Mouse (Mus musculus) adipocyte (in vitro differentiated cells): ENCODE results near the gene Bnc2.

Source experiments
- DNase-seq: peaks from one replicate; pipeline ENCODE4 v3.0.0-alpha.2; 2016; ENCODE audit warnings: low spot score

Gene Bnc2

DNA sequence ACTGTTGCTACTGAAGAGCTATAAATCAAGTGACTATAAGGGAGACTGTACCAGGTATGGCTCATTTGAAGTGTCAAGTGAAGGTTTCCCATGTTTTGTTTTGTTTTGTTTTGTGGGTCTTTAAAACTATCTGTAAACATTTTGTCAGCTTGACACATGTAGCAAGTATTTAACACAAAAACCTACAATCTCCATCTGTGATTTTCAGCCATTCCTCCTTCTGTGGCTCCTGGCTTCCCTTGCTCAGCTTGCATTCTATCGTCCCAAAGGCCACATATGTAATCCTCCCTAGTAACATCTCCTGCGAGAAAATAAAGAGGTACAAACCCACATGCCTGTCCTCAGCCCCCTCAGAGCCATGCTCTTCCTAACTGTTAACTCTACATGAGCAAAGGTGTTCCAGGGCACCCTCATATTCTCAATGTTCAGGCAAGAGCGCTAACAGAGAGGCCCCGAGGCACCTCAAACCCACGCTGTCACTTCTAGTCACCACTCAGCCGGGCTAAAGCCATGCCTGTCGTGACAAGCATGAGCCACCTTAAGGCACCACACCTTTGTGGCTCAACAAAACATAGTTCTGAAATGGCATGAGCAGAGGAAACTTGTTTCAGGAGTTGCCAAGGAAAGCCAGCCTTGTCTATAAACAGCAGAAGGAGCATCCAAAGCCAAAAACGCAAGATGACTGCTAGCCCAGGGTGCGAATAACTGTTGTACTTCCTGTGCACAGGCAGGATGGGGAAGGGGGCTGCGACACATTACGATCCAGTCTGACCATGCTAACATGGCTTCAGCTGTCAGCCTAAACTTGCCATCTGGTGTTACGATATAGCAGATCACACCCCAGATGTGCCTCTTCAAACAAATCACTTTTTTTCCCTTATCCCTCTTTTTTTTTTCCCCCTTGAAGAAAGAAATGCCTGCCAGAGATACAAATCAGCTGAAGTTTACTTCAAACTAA lies 42.0 kb downstream of the Bnc2 start:
- DNase-seq = no peak

DNA sequence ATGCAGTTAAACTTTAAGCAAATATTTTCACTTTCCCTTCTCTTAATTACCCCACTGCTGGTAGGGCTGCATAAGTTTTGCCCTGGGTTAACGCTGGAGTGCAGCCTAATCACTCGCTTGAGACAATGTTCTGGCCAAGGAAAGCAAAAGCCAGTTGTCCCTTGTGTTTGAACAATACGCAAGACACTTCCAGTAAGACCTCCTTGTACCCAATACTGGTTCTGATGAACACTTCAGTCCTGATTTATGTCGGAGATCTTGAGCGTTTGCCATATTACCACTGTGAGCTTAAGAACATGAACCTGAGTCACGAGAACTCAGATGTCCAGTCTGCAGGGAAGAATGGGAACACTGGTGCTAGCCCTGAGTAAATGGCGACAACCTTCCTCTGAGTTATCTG lies 47.5 kb downstream of the Bnc2 start:
- DNase-seq = peak; percentile 73

DNA sequence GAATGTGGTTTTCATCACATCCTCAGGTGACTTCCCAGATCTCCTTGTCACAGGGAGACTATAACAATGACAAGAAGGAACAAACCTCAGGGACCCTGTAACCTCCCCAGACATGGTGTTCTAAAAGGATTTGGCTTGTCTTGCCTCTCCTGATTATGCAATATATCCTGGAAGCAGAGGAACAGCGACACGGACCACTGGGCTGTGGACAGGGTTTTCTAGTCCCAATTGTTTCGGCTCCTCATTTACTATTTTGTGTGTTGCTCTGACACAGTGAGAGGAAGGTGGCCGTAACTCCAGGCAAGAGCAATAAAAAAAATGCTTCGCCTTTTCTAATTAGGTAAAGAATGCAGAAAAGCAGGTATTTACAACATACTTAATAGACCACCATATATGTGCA lies 51.8 kb downstream of the Bnc2 start:
- no peak for DNase-seq

DNA sequence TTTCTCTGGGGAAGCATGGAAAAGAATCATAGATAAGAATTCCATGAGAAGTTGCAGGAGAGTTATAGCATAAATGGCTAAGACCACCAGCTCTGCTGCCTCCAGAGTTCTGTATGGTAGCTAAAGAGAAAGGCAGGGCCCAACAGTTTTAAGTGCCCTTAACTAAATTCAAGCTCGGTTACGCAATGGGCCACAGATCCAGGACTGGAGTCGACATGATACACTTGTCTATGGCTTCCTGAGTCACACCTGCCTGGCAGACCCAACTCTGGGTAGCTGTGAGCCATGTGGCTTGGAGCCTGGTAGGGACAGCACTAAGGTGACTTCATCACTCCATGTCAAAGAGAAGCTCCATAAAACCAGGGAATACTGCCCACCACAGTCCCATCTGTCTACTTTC lies 53.3 kb downstream of the Bnc2 start:
- no peak for DNase-seq

DNA sequence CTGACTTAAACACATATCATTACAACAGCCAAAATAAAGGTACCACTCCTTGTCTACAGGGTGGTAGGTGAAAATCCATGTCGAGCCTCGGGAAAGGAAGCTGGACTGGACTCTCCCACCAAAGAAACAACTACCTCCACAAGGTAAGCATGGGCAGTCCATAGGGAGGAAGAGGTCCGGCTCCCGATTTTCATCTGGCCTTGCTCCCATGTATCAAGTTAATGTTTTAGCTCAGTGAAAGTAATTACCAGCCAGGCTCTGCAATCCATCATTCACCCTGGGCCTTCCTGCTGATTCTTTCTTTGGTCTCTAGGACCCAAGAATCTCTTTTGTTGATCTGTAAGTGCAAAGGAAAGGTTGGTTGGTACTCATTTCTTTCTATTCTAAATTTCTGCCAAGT lies 65.2 kb downstream of the Bnc2 start:
- DNase-seq = no peak

DNA sequence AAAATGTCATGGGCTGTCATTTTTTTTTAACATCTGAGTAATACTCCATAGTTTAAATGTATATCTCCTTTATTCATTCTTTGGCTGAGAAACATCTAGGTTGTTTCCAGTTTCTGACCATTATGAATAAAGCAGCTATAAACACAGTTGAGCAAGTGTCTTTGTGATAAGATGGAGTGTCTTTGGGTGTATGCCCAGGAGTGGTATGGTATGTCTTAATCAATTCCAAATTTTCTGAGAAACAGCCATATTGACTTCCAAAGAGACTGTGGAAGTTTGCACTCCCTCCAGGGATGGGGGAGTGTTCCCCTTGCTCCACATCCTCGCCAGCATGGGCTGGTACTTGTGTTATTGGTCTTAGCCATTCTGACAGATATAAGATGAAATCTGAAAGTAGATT lies 70.6 kb downstream of the Bnc2 start:
- peak; percentile 39 for DNase-seq

DNA sequence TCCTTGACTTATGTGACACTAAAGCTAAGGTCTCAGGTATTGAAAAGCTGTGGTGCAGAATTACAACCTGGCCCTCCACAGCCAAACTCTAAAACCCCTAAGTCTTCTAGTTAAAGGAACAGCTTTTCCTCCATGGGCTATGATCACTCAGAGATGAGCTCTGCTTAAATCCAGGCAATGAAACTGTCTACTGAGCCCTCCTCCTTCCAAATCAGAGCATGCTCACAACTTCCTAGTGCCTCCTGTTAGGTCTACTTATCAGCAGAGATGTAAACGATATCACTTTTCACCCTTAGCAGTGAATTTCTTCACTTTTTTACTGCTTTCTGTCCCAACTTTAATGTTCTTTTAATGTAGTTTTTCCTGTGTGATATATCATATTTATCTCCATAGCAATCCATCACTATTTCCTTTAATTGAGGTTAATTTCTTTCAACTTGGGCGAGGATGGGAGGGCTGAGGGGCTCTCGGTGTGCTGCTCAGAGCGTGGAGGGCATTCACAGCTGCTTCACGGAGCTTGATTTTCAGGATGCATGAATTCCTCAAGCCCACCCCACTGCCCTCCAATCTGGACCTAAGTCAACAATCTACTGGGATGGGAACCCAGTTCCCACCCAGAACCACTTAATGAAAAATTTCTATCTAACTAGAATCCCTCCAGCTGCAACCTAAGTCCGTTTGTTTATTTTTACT lies 94.7 kb downstream of the Bnc2 start:
- DNase-seq = no peak

DNA sequence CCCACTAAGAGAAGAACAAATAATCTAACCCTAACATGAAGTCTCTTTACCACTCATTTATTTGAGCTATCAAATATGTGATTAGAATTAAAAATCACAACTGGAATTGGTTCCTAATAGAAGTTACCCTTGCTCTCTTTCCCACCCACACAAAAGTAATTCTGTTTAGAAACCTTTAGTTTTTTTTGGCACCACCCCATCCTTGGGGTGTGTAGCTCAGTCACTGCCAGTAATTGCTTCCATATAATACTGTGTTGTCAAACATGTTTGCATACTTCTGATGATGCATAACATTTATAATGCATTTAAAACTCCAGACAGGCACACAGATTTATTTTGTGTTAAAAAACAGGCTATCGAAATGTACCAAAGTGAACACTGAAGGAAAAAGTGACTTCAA lies 96.8 kb downstream of the Bnc2 start:
- DNase-seq = peak; percentile 43

DNA sequence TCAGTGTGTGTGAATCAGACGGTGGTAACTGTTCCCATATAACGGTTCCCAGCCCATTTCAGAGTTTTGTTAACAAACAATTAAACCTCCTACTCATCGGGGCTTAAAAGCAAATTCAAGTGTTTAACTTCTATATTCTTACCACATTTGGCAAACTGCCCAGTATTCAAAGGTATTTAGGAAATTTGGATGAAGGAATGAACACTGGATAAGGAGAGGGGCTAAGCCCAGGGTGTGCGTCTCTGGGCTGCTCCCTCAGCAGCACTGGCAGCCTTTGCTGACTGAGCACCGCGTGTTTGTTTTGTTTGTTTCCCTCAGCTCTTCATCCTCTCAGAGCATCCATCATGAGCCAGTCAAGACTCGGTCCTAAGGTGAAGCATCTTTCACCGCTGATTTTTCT lies 109.0 kb downstream of the Bnc2 start:
- no peak for DNase-seq

DNA sequence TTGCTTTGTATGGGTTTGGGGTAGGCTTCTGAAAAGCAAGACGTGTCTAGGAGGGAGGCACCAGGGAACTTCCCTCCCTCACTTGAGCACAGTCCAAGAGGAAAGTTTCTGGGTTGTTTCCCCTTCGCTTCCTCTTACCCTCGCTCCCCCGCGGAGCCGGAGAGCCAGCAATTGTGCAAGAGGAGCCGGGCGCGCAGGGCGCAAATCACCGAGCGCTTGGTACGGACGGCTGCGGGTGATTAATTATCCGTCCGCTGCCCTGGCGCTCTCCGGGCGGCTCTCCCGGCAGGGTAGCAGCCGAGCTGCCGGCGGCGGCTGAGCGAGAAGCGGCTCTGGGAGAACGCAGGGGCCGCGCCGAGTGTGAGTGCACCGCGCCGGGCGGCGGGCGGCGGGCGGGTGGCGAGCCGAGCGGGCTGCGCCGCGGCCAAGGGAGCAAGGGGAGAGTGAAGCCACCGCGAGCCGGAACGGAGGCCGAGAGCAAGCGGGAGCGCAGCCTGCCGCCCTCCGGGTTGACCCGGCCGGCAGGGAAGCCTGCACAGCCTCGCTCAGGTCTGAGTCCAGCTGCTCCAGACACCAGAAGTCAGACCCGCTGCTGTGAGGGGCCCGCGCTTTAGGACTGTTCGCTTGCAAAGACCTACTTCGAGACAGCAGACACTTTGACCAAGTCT lies 129.7 kb downstream of the Bnc2 start:
- DNase-seq = peak; percentile 82

DNA sequence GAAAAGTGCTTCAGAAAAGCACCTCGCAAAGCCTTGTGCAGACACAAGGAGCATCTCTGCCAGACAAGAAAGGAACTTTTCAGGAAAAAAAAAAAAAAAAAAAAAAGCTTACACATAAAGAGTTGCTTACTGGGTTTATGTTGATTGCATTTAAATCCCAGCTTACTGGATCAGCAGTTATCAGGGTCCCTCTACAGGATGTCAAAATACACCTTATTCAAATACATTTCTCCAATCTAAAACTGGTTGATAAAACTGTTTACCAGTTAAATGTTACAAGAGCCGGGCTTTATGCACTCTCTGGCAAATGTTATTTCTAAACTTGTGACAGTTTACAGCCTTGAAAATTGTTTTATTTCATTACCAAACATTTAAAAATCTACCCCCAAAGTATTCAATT lies 130.4 kb downstream of the Bnc2 start:
- no peak for DNase-seq

DNA sequence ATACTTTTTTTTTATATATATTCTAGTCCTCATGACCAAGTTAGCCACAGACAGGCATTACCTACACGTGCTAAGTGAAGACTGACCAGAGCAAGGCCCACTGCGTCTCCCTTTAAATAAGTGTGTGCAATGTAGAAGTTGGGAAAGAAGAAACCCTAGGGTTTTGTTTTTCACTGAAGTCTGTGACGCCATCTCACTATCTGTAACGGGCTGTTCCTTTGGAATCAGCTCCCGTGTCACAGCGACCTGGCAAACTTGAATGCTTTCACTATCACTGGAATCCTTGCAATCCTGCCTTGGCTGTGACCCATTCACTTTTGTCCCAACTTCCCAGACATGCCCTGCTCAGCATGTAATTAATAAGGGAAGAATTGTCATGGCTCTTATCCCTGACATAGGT lies 134.5 kb downstream of the Bnc2 start:
- DNase-seq = peak; percentile 46

DNA sequence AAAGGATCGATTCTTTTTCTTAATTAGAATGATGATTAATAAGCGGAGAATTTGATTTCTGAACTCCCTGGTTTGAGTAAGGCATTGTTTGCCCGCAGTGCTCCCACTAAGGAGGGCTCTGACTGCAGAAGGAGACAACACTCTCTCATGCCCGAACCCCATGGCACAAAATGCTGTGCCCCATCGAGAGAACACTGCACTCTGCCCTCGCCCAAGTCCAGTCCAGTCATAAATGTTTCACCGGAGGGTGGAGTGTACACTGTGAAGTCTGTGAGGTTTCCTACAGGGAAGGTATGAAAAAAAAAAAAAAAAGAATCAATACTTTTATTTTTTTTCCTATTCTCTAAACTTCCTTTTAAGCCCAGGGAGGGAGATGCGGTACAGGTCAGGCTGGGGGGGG lies 135.7 kb downstream of the Bnc2 start:
- no peak for DNase-seq

DNA sequence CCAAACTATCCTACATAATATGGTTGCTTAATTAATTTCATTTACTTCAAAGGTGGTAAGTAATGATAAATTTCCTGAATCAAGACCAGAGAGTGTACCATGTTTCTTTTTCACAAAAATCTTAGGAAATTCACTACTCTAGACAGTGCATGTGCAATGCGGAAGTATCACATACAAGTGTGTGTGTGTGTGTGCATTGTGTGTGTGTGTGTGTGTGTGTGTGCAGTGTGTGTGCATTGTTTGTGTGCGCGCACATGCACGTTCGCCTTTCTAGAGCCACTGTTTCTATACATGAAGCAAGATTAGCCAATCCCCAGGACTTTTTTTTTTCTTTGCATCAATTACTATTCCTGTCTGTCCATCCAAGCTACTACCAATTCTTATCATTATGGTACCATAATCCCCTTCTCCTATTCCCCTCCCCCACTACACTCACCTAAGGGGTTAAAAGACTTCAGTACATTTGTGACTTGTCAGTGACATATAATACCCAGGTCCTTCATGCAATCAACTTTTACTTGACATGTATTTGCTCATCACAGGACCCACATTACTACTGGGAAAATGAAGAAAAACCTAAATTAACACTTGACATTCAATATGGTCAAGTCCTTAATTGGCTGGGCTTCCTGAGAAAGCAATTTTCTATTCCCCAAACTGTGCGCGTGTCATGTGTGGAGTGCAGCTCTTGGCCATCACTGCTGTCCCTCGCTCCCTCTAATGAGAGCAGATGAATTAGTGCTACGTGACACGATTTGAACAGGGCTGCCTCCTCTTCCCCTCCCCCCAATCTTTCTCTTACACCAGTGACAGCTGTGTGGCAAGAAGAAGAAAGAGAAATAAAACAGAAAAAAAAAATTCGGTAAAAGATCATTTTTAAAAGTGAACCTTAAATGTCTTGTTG lies 145.9 kb downstream of the Bnc2 start:
- no peak for DNase-seq

DNA sequence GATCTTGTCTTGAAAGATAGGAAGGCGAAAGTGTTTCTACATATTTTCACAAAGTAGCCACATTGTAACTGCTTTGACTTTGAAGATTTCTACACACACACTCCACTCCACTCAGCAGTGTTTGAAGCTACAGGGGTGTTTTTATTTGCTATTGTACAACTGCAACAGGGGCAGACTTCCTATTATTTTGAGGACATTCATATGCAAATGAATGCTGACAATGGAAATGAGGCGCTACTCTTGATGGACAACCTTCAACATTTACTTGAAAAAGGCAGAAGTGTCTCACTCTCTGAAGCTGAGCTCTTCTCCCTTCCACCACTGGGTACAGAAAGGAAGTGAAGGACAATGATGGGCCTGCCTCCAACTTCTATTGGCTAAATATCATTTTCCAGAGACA lies 146.7 kb downstream of the Bnc2 start:
- DNase-seq = no peak

DNA sequence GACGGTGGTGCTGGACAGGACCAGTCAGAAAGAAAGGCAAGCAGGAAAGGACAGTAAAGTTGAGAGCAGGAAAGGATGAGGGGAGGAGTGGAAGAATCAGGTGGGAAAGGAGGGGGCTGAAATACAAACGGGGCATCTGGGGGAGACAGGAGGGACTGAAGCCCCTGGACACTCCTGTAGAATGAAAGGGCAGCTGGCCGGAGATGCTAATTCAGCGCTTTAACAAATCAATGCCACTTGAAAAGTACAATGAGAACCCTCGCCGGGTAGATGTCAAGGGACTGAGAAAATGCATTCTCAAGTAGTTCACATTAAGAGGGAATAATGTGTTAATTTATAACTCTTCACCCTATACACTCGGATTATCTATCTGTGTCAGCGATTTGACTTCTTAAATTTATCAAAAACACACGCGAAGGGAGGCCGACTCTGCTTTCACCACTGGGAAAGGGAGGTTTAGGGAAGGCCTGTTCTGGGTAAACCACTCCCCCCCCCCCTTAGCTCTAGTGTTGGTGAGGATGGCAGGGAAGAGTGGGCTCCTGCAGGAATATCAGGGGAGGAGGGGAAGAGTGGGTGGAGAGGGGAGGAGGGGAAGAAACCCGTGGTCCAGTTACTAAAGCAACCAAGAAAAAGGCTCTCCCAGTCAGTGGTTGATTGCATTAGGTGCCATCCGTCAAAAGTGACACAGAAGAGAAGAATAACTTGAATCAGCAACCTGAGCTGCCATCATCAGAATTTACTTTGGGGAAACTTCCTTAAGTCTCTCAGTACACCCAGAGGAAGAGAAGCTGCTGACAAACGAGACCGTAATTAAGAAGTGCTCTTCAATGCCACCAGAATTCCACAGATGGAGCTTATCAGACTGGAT lies 147.8 kb downstream of the Bnc2 start:
- DNase-seq = no peak

DNA sequence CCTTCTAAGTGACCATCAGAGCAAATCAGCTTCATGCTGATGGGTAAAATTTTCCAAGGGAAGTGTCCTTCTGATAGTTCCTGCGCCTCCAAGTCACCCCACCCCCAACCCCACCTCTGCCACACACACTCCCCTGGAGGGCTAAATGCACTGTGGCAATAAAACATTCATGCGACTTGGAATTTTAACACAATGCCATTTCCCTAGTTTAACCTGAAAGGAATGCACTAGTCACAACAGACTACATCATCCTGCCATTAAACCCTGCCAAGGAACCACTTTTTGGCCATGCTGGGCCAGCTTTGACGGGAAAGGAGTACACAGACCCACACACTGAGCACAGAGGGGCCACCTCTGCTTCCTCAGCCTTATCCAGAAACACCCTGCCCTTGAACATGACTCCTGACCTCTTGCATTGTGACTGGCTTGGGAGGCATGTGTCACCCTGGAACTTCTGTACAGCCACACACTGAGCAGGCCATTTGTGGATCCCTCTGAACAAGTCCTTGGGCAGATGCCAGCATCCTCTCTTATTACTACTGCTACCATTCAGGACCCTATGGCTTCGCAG lies 151.3 kb downstream of the Bnc2 start:
- DNase-seq = peak; percentile 52

DNA sequence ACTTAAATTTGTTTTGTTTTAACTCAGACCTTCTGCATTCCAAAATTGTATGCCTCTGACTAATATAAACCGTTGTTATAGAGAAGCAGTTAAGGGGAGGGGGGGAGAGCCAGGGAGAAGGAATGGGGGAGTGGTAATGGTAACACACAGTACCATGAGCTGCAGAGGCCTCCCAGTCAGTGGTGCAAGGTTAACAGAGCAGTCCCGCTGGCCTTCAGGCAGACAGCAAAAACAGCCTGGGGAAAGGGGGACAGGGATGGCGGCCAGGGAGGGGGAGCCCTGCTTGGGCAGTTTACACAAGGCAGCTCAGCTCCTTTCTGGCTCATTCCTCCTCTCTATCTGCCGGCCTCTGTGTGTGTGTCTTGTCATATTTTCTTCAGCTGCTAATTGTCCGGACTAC lies 151.9 kb downstream of the Bnc2 start:
- DNase-seq = no peak

DNA sequence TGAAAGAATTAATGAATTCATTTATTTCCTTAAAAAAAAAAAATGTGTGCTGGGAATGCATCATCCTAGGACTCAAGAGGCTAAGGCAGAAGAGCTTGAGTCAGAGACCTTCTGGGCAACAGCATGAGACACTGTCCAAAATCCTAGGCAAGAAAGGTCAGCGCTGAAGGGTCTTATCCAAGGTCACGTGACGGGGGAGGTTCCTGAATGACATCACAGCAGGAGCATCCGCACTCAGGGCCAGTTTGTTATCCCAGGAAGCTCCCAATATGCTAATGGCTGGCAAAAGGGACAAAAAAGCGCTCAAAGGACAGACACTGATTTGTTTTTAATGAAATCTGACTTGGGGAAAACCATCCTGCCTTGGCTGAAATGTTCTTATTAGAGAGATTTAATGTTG lies 153.5 kb downstream of the Bnc2 start:
- no peak for DNase-seq

DNA sequence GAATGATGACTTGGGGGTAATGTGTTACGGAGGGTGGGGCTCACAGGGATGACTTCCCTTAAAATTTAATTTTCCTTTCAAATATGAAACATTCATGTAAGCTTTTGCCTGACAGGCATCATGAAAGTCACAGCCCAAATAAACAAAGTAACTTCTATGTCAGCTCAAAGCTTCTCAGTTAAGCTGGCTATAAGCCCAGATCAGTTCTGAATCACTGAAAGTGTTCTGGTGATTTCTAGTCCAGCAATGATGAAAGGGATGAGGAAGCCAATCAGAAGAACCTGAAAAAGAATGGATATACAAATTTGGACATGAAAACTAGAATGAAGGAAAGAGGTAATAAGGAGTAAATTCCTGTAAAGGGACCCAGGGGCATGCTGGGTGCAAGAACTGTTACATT lies 164.6 kb downstream of the Bnc2 start:
- peak; percentile 18 for DNase-seq

DNA sequence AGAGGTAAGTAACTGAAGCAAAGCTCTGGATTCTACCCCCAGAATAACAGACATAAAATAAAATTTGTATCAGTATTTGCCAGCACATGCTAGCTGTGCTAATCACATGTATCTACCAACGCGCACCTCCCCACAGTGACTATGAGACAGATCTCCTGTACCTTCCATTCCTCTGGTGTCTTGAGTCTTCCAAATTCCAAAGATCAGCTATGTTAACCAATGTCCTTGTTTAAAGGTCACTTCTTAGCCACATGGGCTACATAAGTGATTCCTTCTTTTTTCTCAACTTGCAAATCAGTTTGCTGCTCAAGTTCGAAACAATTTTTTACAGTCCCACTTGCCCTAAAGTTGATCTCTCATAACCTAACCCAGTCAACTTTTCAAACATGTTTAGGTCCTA lies 167.5 kb downstream of the Bnc2 start:
- no peak for DNase-seq
